Mouse (Mus musculus): ENCODE measurements around the gene Samm50. TPM values are rescaled to one million over a fixed set of nuclear protein-coding genes. Genes with fewer than 3 reads are reported as not detected.

Gene Samm50
- polyA plus RNA-seq, 1 experiment from 2014 or later = 111 TPM

GRCm38 (mm10) chr15:84224779-84225178 is 32.7 kb downstream of the Samm50 start:
- H3K4me3 ChIP-seq = no peak overlapping the region
- H3K27me3 ChIP-seq = 0 out of 2 replicates have a peak, but pooled peaks cover 6% of the 10 kb centered on the region
- no peak overlapping the region for H3K9ac ChIP-seq
- no peaks in the 10 kb centered on the region for H3K36me3 ChIP-seq
- WGBS = 32% methylated on average over 10 of the region's 10 CpGs
- no peaks in the 10 kb centered on the region for H3K4me1 ChIP-seq
- ATAC-seq (ENCODE audit: borderline replicate concordance, extremely low read depth, low FRiP score, low TSS enrichment) = no peak
- H3K27ac ChIP-seq = no peak overlapping the region
- no peak overlapping the region for H3K4me2 ChIP-seq
- H3K9me3 ChIP-seq = no peaks in the 10 kb centered on the region

GRCm38 (mm10) chr15:84226918-84227317 is 34.9 kb downstream of the Samm50 start:
- H3K4me1 ChIP-seq = peaks cover 13% of the 10 kb centered on the region
- ATAC-seq (ENCODE audit: borderline replicate concordance, extremely low read depth, low FRiP score, low TSS enrichment) = no peak
- H3K4me2 ChIP-seq = no peak overlapping the region
- H3K9ac ChIP-seq = no peak overlapping the region
- 65% methylated on average over 15 of the region's 15 CpGs for WGBS
- no peaks in the 10 kb centered on the region for H3K9me3 ChIP-seq
- no peak overlapping the region for H3K4me3 ChIP-seq
- peaks cover 21% of the 10 kb centered on the region; the same call in 1 of the 2 replicates for H3K27me3 ChIP-seq
- no peaks in the 10 kb centered on the region for H3K36me3 ChIP-seq
- no peak overlapping the region for H3K27ac ChIP-seq

GRCm38 (mm10) chr15:84230661-84231060 is 38.6 kb downstream of the Samm50 start:
- Histone ChIP-seq H3K9me3 (no peaks in the 10 kb centered on the region), H3K4me1 (peaks cover 20% of the 10 kb centered on the region), H3K9ac (no peak overlapping the region), H3K36me3 (no peaks in the 10 kb centered on the region), H3K27me3 (peaks cover 20% of the 10 kb centered on the region; the same call in 1 of the 2 replicates), H3K27ac (no peak overlapping the region), H3K4me3 (0 out of 2 replicates have a peak overlapping the region, but pooled peaks have one; percentile 59), H3K4me2 (peak overlapping the region; percentile 95)
- ATAC-seq (ENCODE audit: borderline replicate concordance, extremely low read depth, low FRiP score, low TSS enrichment) = no peak
- 20% methylated on average over 5 of the region's 5 CpGs for WGBS

- peak; percentile 56; the same call in 1 of the 2 replicates for ATAC-seq (ENCODE audit: borderline replicate concordance, extremely low read depth, low FRiP score, low TSS enrichment)
- Histone ChIP-seq H3K9ac (peak overlapping the region; percentile 52; the same call in 1 of the 2 replicates), H3K27me3 (peaks cover 16% of the 10 kb centered on the region; the same call in 1 of the 2 replicates), H3K27ac (peak overlapping the region; percentile 63), H3K9me3 (no peaks in the 10 kb centered on the region), H3K4me3 (peak overlapping the region; percentile 59), H3K36me3 (no peaks in the 10 kb centered on the region), H3K4me2 (peak overlapping the region; percentile 95), H3K4me1 (peaks cover 20% of the 10 kb centered on the region)
- 8% methylated on average over 16 of the region's 16 CpGs for WGBS
Observed at GRCm38 (mm10) chr15:84231113-84231712, 39.2 kb downstream of the Samm50 start.

- Histone ChIP-seq H3K4me3 (peak within 1 kb of the TSS; percentile 59), H3K4me1 (peaks cover 20% of the 10 kb centered on the region), H3K4me2 (peak within 1 kb of the TSS; percentile 95), H3K9ac (peak within 1 kb of the TSS; percentile 52), H3K27me3 (peaks cover 16% of the 10 kb centered on the region; the same call in 1 of the 2 replicates), H3K36me3 (no peaks in the 10 kb centered on the region), H3K9me3 (no peaks in the 10 kb centered on the region), H3K27ac (peak within 1 kb of the TSS; percentile 63)
- peak; percentile 58; the same call in 1 of the 2 replicates for ATAC-seq (ENCODE audit: borderline replicate concordance, extremely low read depth, low FRiP score, low TSS enrichment)
- WGBS = 0% methylated on average over 48 of the region's 53 CpGs
Observed at GRCm38 (mm10) chr15:84231721-84232561, 39.9 kb downstream of the Samm50 start, which contains the start of gene Parvb. Gene Parvb, plus strand, starts transcription at chr15:84232043.

GRCm38 (mm10) chr15:84232609-84233008 is 40.6 kb downstream of the Samm50 start:
- no peak overlapping the region for H3K9ac ChIP-seq
- H3K4me2 ChIP-seq = peak overlapping the region; percentile 95
- ATAC-seq (ENCODE audit: borderline replicate concordance, extremely low read depth, low FRiP score, low TSS enrichment) = no peak
- 17% methylated on average over 8 of the region's 8 CpGs for WGBS
- no peak overlapping the region for H3K27ac ChIP-seq
- no peaks in the 10 kb centered on the region for H3K36me3 ChIP-seq
- H3K9me3 ChIP-seq = no peaks in the 10 kb centered on the region
- peak overlapping the region; percentile 59 for H3K4me3 ChIP-seq
- H3K27me3 ChIP-seq = peaks cover 16% of the 10 kb centered on the region; the same call in 1 of the 2 replicates
- H3K4me1 ChIP-seq = peaks cover 20% of the 10 kb centered on the region

GRCm38 (mm10) chr15:84234794-84235581 is 42.9 kb downstream of the Samm50 start:
- H3K27me3 ChIP-seq = peaks cover 21% of the 10 kb centered on the region; the same call in 1 of the 2 replicates
- peak overlapping the region; percentile 47 for H3K27ac ChIP-seq
- WGBS = 78% methylated on average over 7 of the region's 7 CpGs
- no peaks in the 10 kb centered on the region for H3K9me3 ChIP-seq
- ATAC-seq (ENCODE audit: borderline replicate concordance, extremely low read depth, low FRiP score, low TSS enrichment) = no peak
- peak overlapping the region; percentile 6; the same call in 1 of the 2 replicates for H3K4me2 ChIP-seq
- H3K4me1 ChIP-seq = peaks cover 31% of the 10 kb centered on the region
- H3K36me3 ChIP-seq = no peaks in the 10 kb centered on the region
- no peak overlapping the region for H3K9ac ChIP-seq
- H3K4me3 ChIP-seq = no peak overlapping the region

GRCm38 (mm10) chr15:84235646-84236045 is 43.6 kb downstream of the Samm50 start:
- peak; percentile 61 for ATAC-seq (ENCODE audit: borderline replicate concordance, extremely low read depth, low FRiP score, low TSS enrichment)
- H3K4me3 ChIP-seq = no peak overlapping the region
- H3K4me1 ChIP-seq = peaks cover 31% of the 10 kb centered on the region
- H3K27me3 ChIP-seq = peaks cover 18% of the 10 kb centered on the region; the same call in 1 of the 2 replicates
- peak overlapping the region; percentile 6; the same call in 1 of the 2 replicates for H3K4me2 ChIP-seq
- H3K9ac ChIP-seq = no peak overlapping the region
- 70% methylated on average over 7 of the region's 7 CpGs for WGBS
- H3K36me3 ChIP-seq = no peaks in the 10 kb centered on the region
- H3K9me3 ChIP-seq = no peaks in the 10 kb centered on the region
- peak overlapping the region; percentile 47; the same call in 1 of the 2 replicates for H3K27ac ChIP-seq

- H3K36me3 ChIP-seq = no peaks in the 10 kb centered on the region
- peaks cover 7% of the 10 kb centered on the region; the same call in 1 of the 2 replicates for H3K27me3 ChIP-seq
- WGBS = 23% methylated on average over 15 of the region's 15 CpGs
- no peak for ATAC-seq (ENCODE audit: borderline replicate concordance, extremely low read depth, low FRiP score, low TSS enrichment)
- H3K9me3 ChIP-seq = no peaks in the 10 kb centered on the region
- peak overlapping the region; percentile 38 for H3K4me2 ChIP-seq
- H3K4me3 ChIP-seq = no peak overlapping the region
- no peak overlapping the region for H3K9ac ChIP-seq
- H3K4me1 ChIP-seq = peaks cover 11% of the 10 kb centered on the region
- no peak overlapping the region for H3K27ac ChIP-seq
Observed at GRCm38 (mm10) chr15:84238552-84238951, 46.5 kb downstream of the Samm50 start.

- H3K4me2 ChIP-seq = peak overlapping the region; percentile 38
- H3K27ac ChIP-seq = no peak overlapping the region
- WGBS = 11% methylated on average over 16 of the region's 16 CpGs
- H3K4me1 ChIP-seq = peaks cover 11% of the 10 kb centered on the region
- H3K4me3 ChIP-seq = no peak overlapping the region
- H3K9me3 ChIP-seq = no peaks in the 10 kb centered on the region
- H3K27me3 ChIP-seq = peaks cover 7% of the 10 kb centered on the region; the same call in 1 of the 2 replicates
- ATAC-seq (ENCODE audit: borderline replicate concordance, extremely low read depth, low FRiP score, low TSS enrichment) = no peak
- H3K9ac ChIP-seq = no peak overlapping the region
- H3K36me3 ChIP-seq = no peaks in the 10 kb centered on the region
Observed at GRCm38 (mm10) chr15:84238991-84239401, 47.0 kb downstream of the Samm50 start.

GRCm38 (mm10) chr15:84241520-84241919 is 49.5 kb downstream of the Samm50 start:
- no peaks in the 10 kb centered on the region for H3K9me3 ChIP-seq
- H3K27me3 ChIP-seq = peaks cover 7% of the 10 kb centered on the region; the same call in 1 of the 2 replicates
- peaks cover 18% of the 10 kb centered on the region for H3K4me1 ChIP-seq
- H3K27ac ChIP-seq = no peak overlapping the region
- WGBS = 38% methylated on average over 7 of the region's 7 CpGs
- H3K9ac ChIP-seq = no peak overlapping the region
- no peak for ATAC-seq (ENCODE audit: borderline replicate concordance, extremely low read depth, low FRiP score, low TSS enrichment)
- no peaks in the 10 kb centered on the region for H3K36me3 ChIP-seq
- H3K4me3 ChIP-seq = no peak overlapping the region
- H3K4me2 ChIP-seq = no peak overlapping the region
